Mouse (Mus musculus) heart, postnatal 0 days (tissue): ENCODE measurements around the gene Cyb561d1.

ENCODE experiments used
- CTCF ChIP-seq: IDR thresholded peaks from 2 replicates; pipeline ENCODE4 v1.5.1; 2016; ENCODE audit warnings: antibody characterized with exemption, control low read depth, low read depth
- EP300 ChIP-seq: IDR thresholded peaks from 2 replicates; pipeline ENCODE4 v1.6.1; 2016; ENCODE audit warnings: antibody characterized with exemption, low read depth

- TF ChIP-seq CTCF: peak; percentile 8; the same call in 1 of the 2 replicates
- no peak for TF ChIP-seq EP300
These were observed 3.9 kb downstream of the Cyb561d1 start for GRCm38 (mm10) chr3:108197066-108197497.
